Mouse (Mus musculus) bone marrow, adult 2 months (tissue): ENCODE measurements around the gene Nub1. TPM values are rescaled to one million over a fixed set of nuclear protein-coding genes. Genes with fewer than 3 reads are reported as not detected.

Source experiments
- H3K27ac ChIP-seq: fragments of 200-500 bp; 2 replicates; pipeline ENCODE4 v1.5.1; 2012; ENCODE audit warnings: low read depth, mild to moderate bottlenecking, control low read depth, inconsistent platforms, low read length; ENCODE audit not compliant: control insufficient read depth, poor library complexity, insufficient read depth
- H3K4me1 ChIP-seq: fragments of 200-500 bp; 2 replicates; pipeline ENCODE4 v1.6.1; 2011; ENCODE audit warnings: low read length; ENCODE audit not compliant: control insufficient read depth, insufficient read depth
- H3K4me3 ChIP-seq: fragments of 200-500 bp; replicated peaks from 2 replicates; pipeline ENCODE3; 2011; ENCODE audit warnings: mild to moderate bottlenecking, low read depth, low read length, control low read depth; ENCODE audit not compliant: control insufficient read depth
- CTCF ChIP-seq: fragments of 200-500 bp; IDR thresholded peaks from 2 replicates; pipeline ENCODE4 v1.5.1; 2011; ENCODE audit warnings: low read length, control low read depth; ENCODE audit not compliant: control insufficient read depth, insufficient read depth
- POLR2A ChIP-seq: fragments of 200-500 bp; IDR thresholded peaks from 2 replicates; pipeline ENCODE4 v1.6.1; 2011; ENCODE audit warnings: low read depth, mild to moderate bottlenecking, control low read depth, low read length, borderline replicate concordance; ENCODE audit not compliant: control insufficient read depth
- WGBS: fragments of 180-500 bp; shearing (Covaris S2); methylation state at CpG from one replicate; pipeline ENCODE4 v1.1.7; 2018; 5-methylcytosine and 5-hydroxymethylcytosine counted together
- polyA plus RNA-seq: library from polyadenylated mRNA; stranded (reverse); fragments of >200 nt; gene quantifications from 2 replicates; pipeline ENCODE4 v1.2.4, GENCODE M21; 2011; ENCODE audit warnings: low replicate concordance; ENCODE audit not compliant: missing spikeins, insufficient read depth, insufficient read length

Gene Nub1
- polyA plus RNA-seq, 1 experiment: 35.7 TPM

GRCm38 (mm10) chr5:24713199-24713598 is 27.9 kb downstream of the Nub1 start:
- WGBS: 68% methylated on average over 2 of the region's 2 CpGs
- no peak for TF ChIP-seq CTCF
- TF ChIP-seq POLR2A: no peak

GRCm38 (mm10) chr5:24713987-24714386 is 28.7 kb downstream of the Nub1 start:
- no peak overlapping the region for H3K4me3 ChIP-seq
- TF ChIP-seq POLR2A: no peak
- TF ChIP-seq CTCF: no peak
- H3K4me1 ChIP-seq: no peaks in the 10 kb centered on the region
- no peak overlapping the region for H3K27ac ChIP-seq
- 85% methylated on average over 6 of the region's 6 CpGs for WGBS

More at GRCm38 (mm10) chr5:24713199-24713598, 27.9 kb downstream of the Nub1 start:
- Histone ChIP-seq H3K27ac (no peak overlapping the region), H3K4me3 (no peak overlapping the region), H3K4me1 (no peaks in the 10 kb centered on the region)

GRCm38 (mm10) chr5:24718076-24718475 is 32.7 kb downstream of the Nub1 start:
- Histone ChIP-seq H3K4me1 (no peaks in the 10 kb centered on the region), H3K4me3 (no peak overlapping the region), H3K27ac (no peak overlapping the region)
- TF ChIP-seq POLR2A: no peak
- TF ChIP-seq CTCF: no peak
- WGBS: 87% methylated on average over 6 of the region's 6 CpGs

DNA sequence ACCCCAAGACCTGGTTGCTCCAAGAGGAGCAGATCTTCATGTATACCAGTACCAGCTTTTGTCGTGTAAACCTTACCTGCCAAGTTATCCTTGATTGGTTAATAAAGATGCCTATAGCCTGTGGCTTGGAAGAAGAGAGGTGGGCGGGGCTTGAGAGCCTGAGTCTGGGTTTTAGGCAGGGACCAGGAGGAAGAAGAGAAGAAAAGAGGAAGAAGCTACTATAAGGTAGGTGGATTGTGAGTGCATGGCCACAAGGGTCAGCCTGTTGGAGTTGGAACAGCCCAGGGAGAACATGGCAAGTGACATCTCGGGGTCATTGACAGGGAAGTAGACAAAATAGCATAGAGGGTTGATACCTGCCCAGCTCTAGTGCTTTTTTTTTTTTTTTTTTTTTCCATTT is 34.5 kb downstream of the Nub1 start:
- H3K4me3 ChIP-seq: no peak overlapping the region
- H3K4me1 ChIP-seq: no peaks in the 10 kb centered on the region
- H3K27ac ChIP-seq: no peak overlapping the region
- 62% methylated on average over 3 of the region's 3 CpGs for WGBS
- TF ChIP-seq POLR2A: no peak
- TF ChIP-seq CTCF: no peak

DNA sequence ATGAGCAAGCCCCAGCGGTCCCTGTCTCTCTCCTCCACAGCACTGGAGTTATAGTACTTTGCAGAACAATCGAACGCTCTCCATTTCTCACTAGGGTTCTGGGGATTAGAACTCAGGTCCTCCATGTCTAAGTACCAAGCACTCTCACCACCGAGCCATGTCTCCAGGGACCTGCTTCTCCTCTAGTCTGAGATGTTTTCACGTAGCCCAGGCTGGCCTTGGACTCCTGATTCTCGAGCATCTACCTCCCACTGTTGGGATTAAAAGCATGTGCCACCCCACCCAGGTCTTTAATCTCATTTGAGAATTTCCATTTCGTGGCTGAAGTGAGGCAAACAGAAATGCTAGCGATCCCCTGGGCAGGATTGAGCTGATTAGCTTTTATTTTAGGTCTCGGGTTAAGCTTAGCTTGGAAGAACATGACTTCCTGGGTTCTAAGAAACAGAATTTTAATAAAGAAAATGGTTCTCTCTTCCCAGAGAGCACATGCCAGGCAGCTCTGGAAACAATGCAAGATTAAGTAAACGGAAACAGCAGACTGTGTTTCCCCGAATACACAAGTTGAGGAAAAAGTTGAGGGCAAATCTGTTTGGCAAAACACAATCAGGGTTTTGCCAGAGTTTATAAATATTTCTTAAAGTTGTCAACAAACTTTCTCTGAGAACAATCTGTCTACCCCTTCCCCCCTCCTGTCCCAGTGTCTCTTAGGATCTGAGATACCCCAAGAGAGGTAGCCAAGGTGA is 38.4 kb downstream of the Nub1 start:
- H3K27ac ChIP-seq: no peak overlapping the region
- TF ChIP-seq POLR2A (no peak), CTCF (no peak)
- H3K4me3 ChIP-seq: no peak overlapping the region
- no peaks in the 10 kb centered on the region for H3K4me1 ChIP-seq
- WGBS: 80% methylated on average over 11 of the region's 11 CpGs

DNA sequence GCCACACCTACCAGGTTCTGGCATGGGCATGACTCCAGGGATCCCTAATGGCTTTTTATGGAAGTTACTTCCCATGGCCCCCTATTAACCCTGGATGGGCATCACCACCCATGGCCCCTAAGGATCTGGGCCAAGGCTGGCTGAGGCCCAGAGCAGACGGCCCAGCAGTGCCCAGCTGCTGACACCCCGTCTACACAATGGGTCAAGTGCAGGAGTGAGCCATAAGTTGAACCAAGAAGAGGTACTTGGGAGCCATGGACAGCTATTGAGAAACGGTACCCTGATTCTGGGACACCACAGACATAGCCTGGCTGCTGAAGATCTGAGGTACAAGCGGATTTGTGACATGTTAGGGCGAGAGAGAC is 38.9 kb downstream of the Nub1 start:
- H3K4me3 ChIP-seq: no peak overlapping the region
- H3K4me1 ChIP-seq: no peaks in the 10 kb centered on the region
- WGBS: 80% methylated on average over 5 of the region's 5 CpGs
- no peak overlapping the region for H3K27ac ChIP-seq
- TF ChIP-seq POLR2A (no peak), CTCF (no peak)

- Histone ChIP-seq H3K4me3 (no peak overlapping the region), H3K4me1 (no peaks in the 10 kb centered on the region), H3K27ac (no peak overlapping the region)
- no peak for TF ChIP-seq CTCF
- no peak for TF ChIP-seq POLR2A
- 69% methylated on average over 5 of the region's 5 CpGs for WGBS
Measured at GRCm38 (mm10) chr5:24724805-24725204, 39.5 kb downstream of the Nub1 start.

DNA sequence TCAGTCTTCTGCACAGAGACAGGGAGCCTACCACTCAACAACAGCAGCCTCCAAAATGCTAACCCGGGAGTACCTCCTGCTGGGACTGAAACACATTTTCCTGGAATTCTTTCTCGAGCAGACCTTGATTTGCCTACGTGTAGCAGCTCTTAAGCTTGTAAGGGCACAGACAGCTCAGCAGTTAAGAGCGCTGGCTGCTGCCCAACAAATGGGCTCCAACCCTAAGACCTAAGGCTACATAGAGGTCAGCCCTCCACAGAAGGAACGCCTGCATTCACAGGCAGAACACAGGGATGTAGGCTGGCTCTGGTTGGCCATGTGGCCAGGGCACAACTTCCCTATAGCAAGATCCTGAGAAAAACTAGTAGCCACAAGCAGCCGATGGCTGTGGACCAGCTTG is 40.6 kb downstream of the Nub1 start:
- Histone ChIP-seq H3K4me1 (no peaks in the 10 kb centered on the region), H3K27ac (no peak overlapping the region; the same call in 1 of the 2 replicates), H3K4me3 (no peak overlapping the region)
- TF ChIP-seq POLR2A (no peak), CTCF (no peak)
- WGBS: 79% methylated on average over 6 of the region's 6 CpGs
